Mouse (Mus musculus) adrenal gland, postnatal 4 days (tissue): Measurements from ENCODE around the gene Bcar1. TPM values are rescaled to one million over a fixed set of nuclear protein-coding genes. Genes with fewer than 3 reads are reported as not detected.

ENCODE experiments used
- DNase-seq, 2 experiments: peaks; one replicate each; pipeline ENCODE4 v3.0.0; 2021 to 2022; ENCODE audit warnings: low spot score in 2 of 2, mixed read lengths in 2 of 2
- total RNA-seq, 2 experiments: library from RNA; stranded (reverse); gene quantifications; 2 replicates each; pipeline ENCODE4 v1.2.3; 2021

Bcar1 gene
- total RNA-seq, 2 experiments from 2014 or later = 94.4 to 94.5 TPM

DNA sequence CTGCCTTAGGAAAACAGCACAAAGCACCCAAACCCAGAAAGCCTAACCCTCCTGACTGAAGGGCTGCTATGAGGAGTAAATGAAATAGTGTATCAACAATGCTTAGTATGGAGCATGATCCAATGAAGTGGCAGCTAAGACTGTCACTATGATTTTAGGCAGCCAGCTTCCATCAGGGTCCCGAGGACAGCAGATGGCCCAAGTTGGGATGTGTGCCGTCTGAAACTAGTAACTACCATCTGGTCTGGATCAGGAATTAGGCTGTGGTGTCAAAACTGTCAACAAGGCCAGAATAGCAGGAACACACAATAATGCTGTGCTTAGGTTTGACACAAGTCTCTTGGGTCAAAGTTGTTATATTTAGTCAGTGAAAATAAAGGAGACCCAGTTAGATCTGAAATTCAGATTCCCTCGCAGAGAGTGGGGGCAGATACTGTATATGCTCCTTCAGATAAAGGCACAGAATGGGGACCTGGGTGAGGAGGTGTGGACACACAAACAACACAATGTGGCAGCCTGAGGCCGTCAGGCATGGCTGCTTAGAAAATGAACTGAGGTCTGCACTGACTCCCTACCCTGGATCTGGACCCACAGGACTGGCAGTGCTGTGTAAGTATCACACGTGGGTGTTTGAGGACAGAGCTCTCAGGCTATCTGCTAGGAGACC lies 27.5 kb upstream of the Bcar1 start:
- no peak for DNase-seq

DNA sequence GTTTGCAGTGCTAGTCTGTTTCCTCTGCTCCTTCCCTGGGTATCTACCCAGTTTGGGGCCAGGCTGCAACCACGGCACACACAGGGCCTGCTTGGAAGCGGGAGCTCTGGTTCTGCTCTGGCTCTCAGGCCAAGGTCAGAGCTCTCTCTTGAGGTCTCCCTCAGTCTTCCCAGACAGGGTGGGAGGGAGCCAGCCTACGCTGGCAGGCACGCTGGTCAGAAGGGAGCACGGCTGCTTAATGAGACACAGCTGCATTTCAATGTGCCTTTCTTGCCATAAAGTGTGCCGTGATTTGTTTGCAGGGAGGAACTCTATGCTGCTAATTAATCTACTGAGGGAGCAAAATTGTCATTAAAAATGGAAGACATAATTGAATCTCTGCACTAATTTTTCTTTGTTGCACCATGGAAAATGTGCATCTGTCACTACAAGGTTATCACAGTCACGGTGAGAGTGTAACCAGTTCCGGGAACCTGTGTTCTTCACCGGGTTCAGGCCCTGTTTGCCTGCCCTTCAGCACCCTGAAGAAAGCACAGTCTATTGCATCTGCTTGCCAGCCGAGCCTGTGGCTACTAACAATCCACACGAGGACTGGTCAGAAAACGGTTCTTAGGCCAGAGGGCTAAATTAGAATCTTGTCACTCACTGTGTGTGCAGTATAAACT lies 26.3 kb upstream of the Bcar1 start:
- peak in 1 of 2 experiments; percentile 27 for DNase-seq

DNA sequence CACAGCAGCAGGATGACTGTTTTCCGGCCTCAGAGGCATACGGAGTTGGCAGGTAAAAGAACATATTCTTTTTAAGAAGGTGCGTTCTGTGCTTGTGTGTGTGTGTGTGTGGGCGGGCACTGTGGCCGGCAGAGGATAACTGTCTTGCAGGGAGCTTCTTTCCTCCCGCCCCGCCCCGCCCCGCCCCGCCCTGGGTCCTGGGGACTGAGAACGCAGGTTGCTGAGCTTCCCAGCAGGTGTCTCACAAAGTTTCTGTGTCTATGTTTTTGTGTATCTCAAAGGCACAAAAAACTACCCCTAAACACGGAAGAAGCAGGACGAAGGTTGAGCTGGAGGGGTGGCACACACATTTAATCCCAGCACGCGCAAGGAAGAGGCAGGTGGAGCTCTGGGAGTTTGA lies 25.7 kb upstream of the Bcar1 start:
- DNase-seq = no peak

DNA sequence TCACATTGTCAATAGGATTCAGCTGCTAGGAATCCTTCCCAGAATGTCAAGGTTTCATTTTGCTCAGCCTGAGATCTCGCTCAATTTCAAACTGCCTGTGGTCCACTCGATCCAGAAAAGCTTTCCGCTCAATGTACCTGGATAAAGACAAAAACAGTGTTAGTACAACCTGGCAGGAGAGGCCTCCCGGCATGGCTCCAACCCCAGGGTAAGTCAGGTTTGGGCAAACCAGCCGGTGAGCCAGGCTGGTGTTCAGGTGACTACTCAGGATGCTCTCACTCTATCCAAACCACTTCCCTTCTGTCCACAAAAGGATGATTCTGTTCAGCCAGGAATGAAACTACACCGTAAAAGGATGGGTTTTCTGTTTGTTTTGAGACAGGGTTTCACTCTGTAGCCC lies 25.0 kb upstream of the Bcar1 start:
- no peak for DNase-seq

DNA sequence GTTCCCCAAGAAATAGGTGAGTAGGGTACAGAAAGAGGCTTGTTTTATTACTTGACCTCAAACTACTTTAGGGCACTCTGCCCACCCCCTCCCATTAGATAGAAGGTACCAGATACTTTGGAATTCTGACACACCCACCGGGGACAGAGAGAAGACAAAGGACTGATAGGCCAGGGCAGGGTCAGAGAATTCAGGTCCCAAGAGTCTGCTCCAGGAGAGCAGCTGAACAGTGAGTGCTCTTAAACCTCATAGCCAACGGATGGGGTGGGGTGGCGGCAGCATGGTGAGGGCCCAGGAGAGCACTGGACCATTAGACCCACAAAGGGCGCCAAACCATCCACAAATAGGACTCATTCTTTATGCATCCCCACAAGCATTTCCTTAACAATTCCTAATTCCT lies 22.0 kb upstream of the Bcar1 start:
- no peak for DNase-seq

DNA sequence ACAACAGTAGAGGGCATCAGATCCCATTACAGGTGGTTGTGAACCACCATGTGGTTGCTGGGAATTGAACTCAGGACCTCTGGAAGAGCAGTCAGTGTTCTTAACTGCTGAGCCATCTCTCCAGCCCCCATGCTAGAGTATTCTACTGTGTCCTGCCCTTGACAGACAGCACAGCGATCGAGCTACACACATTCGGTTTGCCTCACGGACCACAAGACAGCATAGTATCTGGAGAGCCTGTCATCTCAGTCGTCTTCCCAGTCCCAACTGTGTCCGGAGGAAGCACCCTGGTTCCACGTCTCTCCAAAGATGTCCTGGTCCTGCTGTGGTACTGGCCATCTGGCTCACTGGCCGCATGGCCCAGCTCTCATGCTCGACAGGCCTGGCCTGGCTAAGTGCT lies 21.5 kb upstream of the Bcar1 start:
- no peak for DNase-seq

DNA sequence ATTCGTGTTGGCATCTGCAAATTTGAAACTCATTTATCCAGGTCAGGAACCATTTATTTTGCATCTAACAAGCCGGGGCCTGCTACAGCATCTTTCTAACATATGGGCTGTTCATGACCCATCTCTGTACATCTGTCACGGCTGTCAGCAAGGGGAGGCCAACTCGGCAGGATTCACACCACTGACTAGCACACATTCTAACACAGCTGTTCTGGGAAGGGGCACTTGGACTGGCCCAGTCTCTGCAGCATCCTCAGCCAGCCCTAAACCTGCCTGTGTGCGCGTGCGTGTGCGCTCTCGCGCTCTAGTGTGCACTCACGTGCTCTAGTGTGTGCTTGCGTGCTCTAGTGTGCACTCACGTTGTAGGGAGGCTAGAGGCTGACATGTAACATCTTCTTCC lies 17.1 kb upstream of the Bcar1 start:
- DNase-seq = no peak

DNA sequence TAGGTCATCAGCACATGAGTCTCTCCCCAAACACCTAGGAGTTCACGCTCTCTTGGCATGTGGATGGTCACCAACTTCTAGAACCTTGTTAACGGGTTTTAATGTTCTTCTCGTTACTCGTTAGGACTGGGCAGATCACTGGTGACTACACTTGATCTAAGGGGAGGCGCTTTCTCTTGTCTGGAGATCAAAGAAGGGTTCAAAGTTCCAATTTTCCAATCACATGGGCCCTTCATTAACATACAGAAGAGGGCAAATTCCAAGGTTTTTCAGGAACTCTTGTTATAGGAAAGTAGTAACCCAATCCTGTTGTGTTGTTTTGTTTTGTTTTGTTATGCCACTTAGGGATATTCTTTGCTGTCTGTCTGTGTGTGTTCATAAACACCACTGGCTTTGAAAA lies 15.2 kb upstream of the Bcar1 start:
- no peak for DNase-seq

DNA sequence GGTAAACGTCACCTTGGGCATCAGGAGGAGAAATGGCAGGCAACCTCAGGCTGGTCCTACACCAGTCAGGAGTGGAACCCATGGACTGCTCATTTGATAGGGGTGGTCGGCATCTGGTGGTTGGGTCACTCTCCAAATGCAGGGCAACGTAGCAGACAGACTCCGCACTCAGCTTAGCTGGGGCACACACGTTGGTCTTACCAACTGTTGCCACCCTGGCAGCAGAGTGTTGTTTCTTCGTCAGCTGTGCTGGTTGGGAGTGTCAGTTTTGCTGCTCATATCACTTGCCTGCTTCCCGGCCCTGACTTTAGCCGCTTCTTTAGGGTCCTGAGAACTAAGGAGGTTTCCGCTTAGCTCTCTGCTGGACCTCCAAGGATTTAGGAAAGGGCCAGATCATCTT lies 14.0 kb upstream of the Bcar1 start:
- DNase-seq = no peak

DNA sequence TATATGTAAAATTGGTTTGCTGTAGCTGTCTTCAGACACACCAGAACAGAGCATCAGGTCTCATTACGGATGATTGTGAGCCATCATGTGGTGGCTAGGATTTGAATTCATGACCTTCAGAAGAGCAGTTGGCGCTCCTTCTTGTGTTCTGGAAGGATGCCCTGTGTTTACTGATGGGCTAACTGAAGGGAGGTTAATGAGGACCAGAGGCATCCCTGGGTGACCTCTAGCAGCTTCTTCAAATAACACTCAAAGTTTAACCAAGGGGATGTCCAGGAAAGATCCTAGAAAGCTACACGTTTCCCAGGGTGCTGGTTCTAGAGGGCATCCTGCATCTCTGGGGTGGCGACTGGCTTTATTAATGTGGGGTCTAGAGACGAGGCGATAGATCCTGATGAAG lies 11.1 kb upstream of the Bcar1 start:
- DNase-seq = no peak

DNA sequence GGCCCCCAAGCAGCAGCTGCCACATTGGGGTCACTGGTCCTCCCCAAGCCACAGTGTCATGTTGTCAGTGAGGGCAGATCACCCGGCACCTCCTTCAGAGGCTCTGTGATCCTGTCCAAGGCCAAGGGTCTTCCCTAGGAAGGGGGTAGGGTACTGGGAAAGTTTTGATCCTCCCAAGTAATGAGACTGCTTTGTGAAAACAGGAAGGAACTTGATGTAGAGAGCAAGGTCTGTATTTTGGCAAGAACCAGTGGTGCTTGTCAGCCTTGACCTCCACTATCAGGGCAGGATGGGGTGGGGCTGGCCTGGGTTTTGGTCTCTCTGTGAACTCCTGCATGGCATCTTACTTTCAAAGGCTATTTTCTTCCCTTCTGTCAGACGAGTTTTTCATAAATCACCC lies 10.5 kb upstream of the Bcar1 start:
- DNase-seq = no peak

DNA sequence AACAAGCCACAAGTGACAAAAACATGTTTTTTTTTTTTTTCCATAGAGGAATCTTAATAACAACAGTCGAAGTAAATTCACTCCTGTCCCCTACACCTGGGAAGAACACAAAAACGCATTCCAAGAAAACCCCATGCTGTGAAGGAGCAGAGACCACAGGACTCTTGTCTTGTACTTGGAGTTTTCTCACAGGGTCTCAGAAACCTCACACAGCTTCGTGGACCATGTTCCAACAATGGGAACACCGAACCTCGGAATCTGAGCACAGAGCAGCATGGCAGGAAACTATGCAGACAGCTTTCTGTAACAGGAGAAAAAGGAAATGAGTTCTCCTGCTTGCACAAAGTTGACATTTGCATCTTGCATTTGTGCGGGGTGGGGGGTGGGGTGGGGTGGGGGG lies 5.2 kb upstream of the Bcar1 start:
- DNase-seq = no peak

DNA sequence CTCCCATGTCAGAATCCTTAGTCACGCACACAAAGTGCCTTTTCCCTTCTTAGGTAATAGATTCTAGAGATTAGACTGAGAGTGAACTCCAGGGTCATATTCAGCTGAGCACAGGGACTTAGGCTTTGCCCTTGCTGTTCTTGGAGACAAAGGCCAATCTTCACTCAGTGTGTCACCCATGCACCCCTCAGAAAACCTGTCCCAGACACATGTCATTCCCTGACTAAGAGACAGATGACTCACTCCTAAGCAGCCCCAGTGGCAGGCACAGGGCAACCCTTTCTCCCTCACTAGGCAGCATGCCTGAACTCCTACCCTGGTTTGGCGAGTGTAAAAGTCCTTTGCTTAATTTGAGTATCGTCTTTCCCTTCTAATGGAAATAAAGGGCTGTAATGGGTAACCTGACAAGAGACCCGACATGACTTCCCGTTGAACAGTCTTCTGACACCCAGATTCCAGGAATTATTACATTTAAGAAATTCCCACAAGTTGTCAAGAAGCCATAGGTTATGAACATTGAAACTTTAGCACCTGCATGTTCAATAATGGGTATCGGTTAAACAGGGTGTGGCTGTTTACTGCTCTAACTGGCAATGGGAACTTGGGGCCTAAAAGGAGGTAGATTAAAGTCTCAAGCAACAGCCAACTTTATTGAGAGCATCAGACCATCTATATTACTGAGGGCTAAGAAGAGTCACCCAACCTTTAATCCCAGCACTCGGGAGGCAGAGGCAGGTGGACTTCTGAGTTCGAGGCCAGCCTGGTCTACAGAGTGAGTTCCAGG lies 4.4 kb upstream of the Bcar1 start:
- DNase-seq = no peak

DNA sequence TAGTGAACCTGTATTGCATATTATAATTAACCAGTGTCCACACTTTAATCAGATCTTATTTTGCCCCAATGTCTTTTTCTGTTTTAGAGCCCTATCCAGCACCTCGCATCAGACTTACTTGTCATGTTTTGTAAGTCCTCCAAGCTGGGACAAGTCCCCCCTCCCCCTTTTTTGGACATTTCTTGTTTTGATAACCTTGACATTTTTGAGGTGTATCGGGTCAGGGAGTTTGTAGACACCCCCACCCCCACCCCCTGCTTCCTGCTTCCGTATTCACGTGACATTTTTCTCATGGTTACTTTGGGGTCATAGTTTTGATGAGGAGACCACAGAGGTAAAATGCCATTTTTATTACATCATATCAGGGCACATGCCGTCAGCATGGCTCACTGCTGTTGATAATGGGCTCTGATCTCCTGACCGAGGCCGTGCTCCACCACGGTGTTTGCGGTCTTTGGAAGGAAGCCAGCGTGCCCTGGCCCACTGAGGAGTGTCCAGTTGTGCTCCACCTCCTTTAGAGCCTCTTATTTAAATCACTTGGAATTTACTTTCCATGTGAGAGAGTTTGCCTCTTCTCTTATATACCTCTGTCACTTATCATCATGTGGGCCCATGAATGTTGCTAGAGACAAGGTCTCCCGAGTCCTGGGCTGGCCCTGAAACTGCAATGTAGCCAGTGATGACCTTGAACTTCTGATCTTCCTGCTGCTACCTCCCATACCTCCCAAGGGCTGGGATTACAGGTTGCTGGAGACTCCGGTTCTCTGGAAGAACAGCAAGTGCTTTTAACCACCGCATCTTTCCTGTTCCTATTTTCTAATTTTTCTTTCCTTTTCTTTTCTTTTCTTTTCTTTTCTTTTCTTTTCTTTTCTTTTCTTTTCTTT lies 3.2 kb upstream of the Bcar1 start:
- no peak for DNase-seq

DNA sequence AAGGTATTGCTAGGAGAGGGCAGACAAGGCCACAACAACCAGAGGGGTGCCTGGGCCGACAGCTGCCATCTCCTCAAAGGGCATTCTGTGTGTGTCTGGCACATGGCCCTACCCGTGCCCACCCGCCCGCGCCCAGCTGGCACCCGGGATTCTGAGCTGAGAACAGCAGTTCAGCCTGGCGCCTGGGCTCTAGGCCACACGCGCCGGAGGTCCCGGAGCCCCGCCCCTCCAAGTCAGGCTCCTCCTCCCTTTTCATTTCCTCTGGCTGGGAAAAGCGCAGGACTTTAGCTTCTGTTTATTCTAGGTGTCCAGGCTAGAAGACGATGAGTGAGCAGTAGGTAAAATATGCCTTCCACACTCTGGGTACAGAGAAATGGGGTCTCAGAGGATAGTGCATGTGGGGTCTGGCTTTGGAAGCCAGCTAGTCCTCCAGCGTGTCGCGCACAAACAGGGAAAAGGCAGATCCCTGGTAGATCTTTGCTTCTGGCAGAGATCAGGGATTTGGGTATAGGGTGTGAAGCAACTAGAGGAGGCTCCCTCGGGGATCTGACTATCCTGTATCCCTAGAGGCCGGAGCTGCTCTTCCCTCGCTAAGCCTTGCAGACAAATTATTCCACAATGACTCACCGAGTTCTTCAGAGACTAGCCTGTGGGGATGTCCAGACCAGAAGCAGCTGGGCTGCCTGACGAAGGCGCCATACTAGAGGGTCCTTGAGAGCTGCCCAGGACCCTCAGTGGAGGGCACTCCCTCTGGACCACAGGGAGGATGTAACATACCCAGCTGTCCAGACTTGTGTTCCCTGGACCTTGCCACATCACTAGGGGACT lies 2.2 kb upstream of the Bcar1 start:
- no peak for DNase-seq

DNA sequence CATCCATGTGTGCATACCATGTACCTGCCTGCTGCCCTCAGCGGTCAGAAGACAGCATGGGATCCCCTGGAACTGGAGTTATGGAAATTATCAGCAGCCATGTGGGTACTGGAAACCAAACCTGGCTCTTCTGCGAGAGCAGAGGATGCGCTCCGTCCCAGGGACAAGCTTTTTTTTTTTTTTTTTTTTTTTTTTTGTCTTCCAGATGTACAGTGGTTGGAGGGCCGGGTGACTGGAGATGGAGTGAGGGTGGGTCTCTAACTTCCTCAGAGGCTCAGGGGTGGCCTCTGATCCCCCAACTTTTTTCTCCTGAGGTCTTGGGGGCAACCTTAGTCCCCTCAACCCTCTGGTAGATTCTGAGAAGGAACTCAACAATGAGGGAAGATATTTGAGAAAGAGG lies 1.5 kb upstream of the Bcar1 start:
- DNase-seq = no peak

DNA sequence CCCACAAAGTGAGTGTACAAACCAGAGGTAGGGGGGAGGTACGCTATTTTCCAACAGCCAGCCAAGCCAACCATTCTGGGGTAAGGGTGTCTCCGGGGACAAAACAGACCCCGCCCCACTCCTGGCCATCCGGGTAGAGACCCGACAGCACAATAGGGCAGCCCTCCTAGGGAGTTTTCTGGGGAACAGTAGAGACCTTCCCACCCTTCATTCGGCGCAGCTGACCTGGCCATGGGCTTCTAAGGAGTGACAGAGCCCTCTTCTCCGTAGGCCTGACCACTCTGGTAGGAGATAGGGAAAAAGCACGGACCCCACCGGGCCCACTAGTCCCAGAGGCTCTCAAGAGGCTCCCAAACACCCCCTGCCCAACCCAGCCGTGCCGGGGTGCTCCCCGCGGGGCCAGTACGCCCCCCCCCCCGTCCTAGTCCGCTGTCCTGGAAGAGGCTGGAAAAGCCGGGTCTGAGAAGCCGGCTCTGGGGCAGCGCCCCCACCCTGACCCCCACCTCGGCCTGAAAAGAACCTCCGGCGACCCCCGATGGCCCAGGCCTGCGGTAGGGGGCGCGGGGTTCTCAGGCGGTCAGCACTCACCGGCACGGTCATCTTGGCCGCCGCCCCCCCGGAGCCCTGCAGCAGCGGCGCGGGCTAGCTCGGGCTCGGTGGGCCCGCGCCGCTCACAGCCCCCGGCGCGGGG lies 363 bp downstream of the Bcar1 start:
- no peak for DNase-seq

DNA sequence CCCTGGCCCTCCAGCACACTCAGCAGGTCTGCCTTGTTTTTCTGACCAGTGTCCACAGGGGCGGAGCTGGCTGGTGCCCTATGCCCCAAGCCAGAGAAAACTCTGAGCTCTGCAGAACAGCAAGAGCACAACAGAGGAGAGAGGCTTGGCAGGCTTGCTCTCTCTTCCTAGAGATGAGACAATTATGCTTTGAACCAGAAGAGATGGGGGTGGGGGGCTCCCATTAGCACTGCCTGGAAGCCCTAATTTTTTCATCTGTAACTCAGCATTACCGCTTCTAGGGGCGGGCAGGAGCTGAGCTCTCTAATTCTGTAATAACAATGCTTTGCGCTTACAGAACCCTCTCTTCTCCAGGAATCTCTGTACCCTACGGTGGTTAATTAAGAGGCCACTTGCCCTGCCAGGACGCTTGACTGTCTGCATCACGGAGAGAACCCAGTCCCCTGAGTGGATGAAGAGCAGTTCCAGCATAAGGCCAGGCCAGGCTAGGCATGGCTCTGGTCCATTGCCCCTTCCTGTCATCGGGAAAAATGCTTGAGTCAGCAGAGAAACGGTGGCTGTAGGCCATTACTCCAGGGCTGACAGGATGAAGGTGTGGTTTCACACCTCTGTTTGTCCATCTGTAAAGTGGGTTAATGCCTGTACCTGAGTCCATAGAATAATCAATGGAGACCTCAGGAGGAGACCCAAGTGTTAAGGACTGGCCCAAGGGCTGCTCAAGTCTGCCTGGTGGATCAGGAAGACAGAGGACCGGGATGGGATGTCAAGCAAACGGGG lies 1.2 kb downstream of the Bcar1 start:
- no peak for DNase-seq

DNA sequence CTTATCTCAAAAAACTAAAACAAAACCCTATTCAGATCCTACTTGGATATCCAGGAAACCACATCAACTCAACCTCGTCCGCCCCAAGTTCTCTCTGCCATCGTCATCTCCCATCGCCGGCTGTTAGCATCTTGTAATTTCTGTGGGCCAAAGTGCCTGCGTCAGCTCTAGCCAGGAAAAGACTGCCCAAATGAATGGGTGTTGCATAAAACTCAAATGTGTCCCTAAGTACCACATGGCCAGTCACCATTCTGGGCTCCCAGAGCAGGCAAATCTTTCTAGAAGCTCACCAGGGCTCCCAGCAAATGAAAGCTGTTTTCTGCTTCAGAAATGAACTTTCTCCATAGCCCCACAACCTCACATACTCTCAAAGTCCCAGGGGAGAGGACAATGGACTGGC lies 2.1 kb downstream of the Bcar1 start:
- DNase-seq = no peak
